Mouse (Mus musculus) urinary bladder, adult 2 months (tissue): ENCODE data around the gene Rnf126. TPM values are rescaled to one million over a fixed set of nuclear protein-coding genes. Genes with fewer than 3 reads are reported as not detected.

Experiments used
- DNase-seq: peaks from one replicate; pipeline ENCODE4 v3.0.0; 2022; ENCODE audit warnings: low spot score
- polyA plus RNA-seq: library from polyadenylated mRNA; depleted of rRNA; stranded (reverse); fragments of >200 nt; gene quantifications from 2 replicates; pipeline ENCODE4 v1.2.3, GENCODE M21; 2012; rRNA removed

The Rnf126 gene
- polyA plus RNA-seq, 1 experiment = 59.4 TPM

GRCm38 (mm10) chr10:79732500-79732899 is 34.3 kb downstream of the Rnf126 start:
- no peak for DNase-seq

- no peak for DNase-seq
Measured at GRCm38 (mm10) chr10:79729357-79729965, 37.3 kb downstream of the Rnf126 start.

- DNase-seq = no peak
Measured at GRCm38 (mm10) chr10:79728323-79729249, 38.2 kb downstream of the Rnf126 start.

- DNase-seq = no peak
Measured at GRCm38 (mm10) chr10:79726090-79726489, 40.7 kb downstream of the Rnf126 start.

- DNase-seq = no peak
Measured at GRCm38 (mm10) chr10:79723692-79724091, 43.1 kb downstream of the Rnf126 start.

GRCm38 (mm10) chr10:79723047-79723446 is 43.7 kb downstream of the Rnf126 start:
- DNase-seq = no peak

GRCm38 (mm10) chr10:79721089-79721488 is 45.7 kb downstream of the Rnf126 start:
- no peak for DNase-seq

- DNase-seq = peak; percentile 45
Measured at GRCm38 (mm10) chr10:79717640-79718357, 49.0 kb downstream of the Rnf126 start.

- DNase-seq = peak; percentile 27
Measured at GRCm38 (mm10) chr10:79716988-79717355, 49.8 kb downstream of the Rnf126 start.

GRCm38 (mm10) chr10:79716254-79716987 is 50.3 kb downstream of the Rnf126 start, which contains the start of gene Hcn2:
Hcn2 (plus strand) TSS chr10:79716634.
- DNase-seq = no peak

- no peak for DNase-seq
Measured at GRCm38 (mm10) chr10:79714996-79715395, 51.8 kb downstream of the Rnf126 start.

- no peak for DNase-seq
Measured at GRCm38 (mm10) chr10:79713163-79713562, 53.6 kb downstream of the Rnf126 start.

- DNase-seq = peak; percentile 65
Measured at GRCm38 (mm10) chr10:79712499-79713126, 54.1 kb downstream of the Rnf126 start.

GRCm38 (mm10) chr10:79712029-79712428 is 54.7 kb downstream of the Rnf126 start:
- DNase-seq = no peak

GRCm38 (mm10) chr10:79709307-79709706 is 57.4 kb downstream of the Rnf126 start:
- DNase-seq = no peak

- DNase-seq = no peak
Measured at GRCm38 (mm10) chr10:79708668-79709067, 58.1 kb downstream of the Rnf126 start.

Other genes with a start within 250 kb of the Rnf126 start
- gene Plpp2, start 233.2 kb downstream of the Rnf126 start, polyA plus RNA-seq = 21.5 and 29.1 TPM in 2 replicates
- gene Mier2, start 211.8 kb downstream of the Rnf126 start, polyA plus RNA-seq = 54.3 and 59.5 TPM in 2 replicates
- not detected in 2 replicates for gene Theg, start 179.6 kb downstream of the Rnf126 start, polyA plus RNA-seq
- gene C2cd4c, start 152.9 kb downstream of the Rnf126 start, polyA plus RNA-seq = 0.04 and 0.06 TPM in 2 replicates
- gene Shc2, start 129.0 kb downstream of the Rnf126 start, polyA plus RNA-seq = 7.4 and 7.6 TPM in 2 replicates
- gene Odf3l2, start 121.2 kb downstream of the Rnf126 start, polyA plus RNA-seq = not detected in 2 replicates
- not detected in 2 replicates for gene Madcam1, start 102.4 kb downstream of the Rnf126 start, polyA plus RNA-seq
- gene Tpgs1, start 97.6 kb downstream of the Rnf126 start, polyA plus RNA-seq = 29.1 and 33.7 TPM in 2 replicates
- gene Cdc34, start 84.8 kb downstream of the Rnf126 start, polyA plus RNA-seq = 60.6 and 70.0 TPM in 2 replicates
- gene Gzmm, start 77.9 kb downstream of the Rnf126 start, polyA plus RNA-seq = 1.1 and 1.4 TPM in 2 replicates
- 614 and 631 TPM in 2 replicates for gene Bsg, start 62.5 kb downstream of the Rnf126 start, polyA plus RNA-seq
- 0.96 and 1.5 TPM in 2 replicates for gene Hcn2, start 50.3 kb downstream of the Rnf126 start, polyA plus RNA-seq
- gene Polrmt, start 20.4 kb downstream of the Rnf126 start, polyA plus RNA-seq = 28.5 and 31.7 TPM in 2 replicates
- gene Fgf22, start 11.9 kb downstream of the Rnf126 start, polyA plus RNA-seq = 0.04 and 0.06 TPM in 2 replicates
- 41.4 and 44.3 TPM in 2 replicates for gene Fstl3, start 10.3 kb upstream of the Rnf126 start, polyA plus RNA-seq
- gene Prss57, start 24.0 kb upstream of the Rnf126 start, polyA plus RNA-seq = 0.47 and 0.49 TPM in 2 replicates
- gene Palm, start 26.6 kb upstream of the Rnf126 start, polyA plus RNA-seq = 52.6 and 77.5 TPM in 2 replicates
- gene Misp, start 54.0 kb upstream of the Rnf126 start, polyA plus RNA-seq = 0.66 and 0.92 TPM in 2 replicates
- 140 and 166 TPM in 2 replicates for gene Ptbp1, start 87.5 kb upstream of the Rnf126 start, polyA plus RNA-seq
- gene Prtn3, start 107.5 kb upstream of the Rnf126 start, polyA plus RNA-seq = 0.62 and 1.0 TPM in 2 replicates
- 1.8 TPM in 2 replicates for gene Plppr3, start 107.7 kb upstream of the Rnf126 start, polyA plus RNA-seq
- gene Elane, start 119.3 kb upstream of the Rnf126 start, polyA plus RNA-seq = 0.19 TPM in 1 of 2 replicates, not detected in the other
- 564 and 1,194 TPM in 2 replicates for gene Cfd, start 123.9 kb upstream of the Rnf126 start, polyA plus RNA-seq
- gene Med16, start 142.0 kb upstream of the Rnf126 start, polyA plus RNA-seq = 31.7 and 40.9 TPM in 2 replicates
- not detected in 2 replicates for gene Gm26602, start 143.9 kb upstream of the Rnf126 start, polyA plus RNA-seq
- 5.5 and 5.7 TPM in 2 replicates for gene Kiss1r, start 150.0 kb upstream of the Rnf126 start, polyA plus RNA-seq
- 140 and 147 TPM in 2 replicates for gene R3hdm4, start 154.3 kb upstream of the Rnf126 start, polyA plus RNA-seq
- gene Arid3a, start 160.1 kb upstream of the Rnf126 start, polyA plus RNA-seq = 3.8 and 4.1 TPM in 2 replicates
- gene Wdr18, start 193.2 kb upstream of the Rnf126 start, polyA plus RNA-seq = 23.5 and 25.0 TPM in 2 replicates
- gene Grin3b, start 203.8 kb upstream of the Rnf126 start, polyA plus RNA-seq = 0.04 TPM in 1 of 2 replicates, not detected in the other
- 135 and 159 TPM in 2 replicates for gene Tmem259, start 217.4 kb upstream of the Rnf126 start, polyA plus RNA-seq
- gene Cnn2, start 221.6 kb upstream of the Rnf126 start, polyA plus RNA-seq = 173 and 185 TPM in 2 replicates
- 7.5 and 9.2 TPM in 2 replicates for gene Abca7, start 229.5 kb upstream of the Rnf126 start, polyA plus RNA-seq
- gene Arhgap45, start 249.7 kb upstream of the Rnf126 start, polyA plus RNA-seq = 18.9 and 23.0 TPM in 2 replicates